Mouse (Mus musculus) cerebellum, adult 11 months (tissue): ENCODE data around the gene Myo1a.

Experiments
- DNase-seq: peaks from one replicate; pipeline ENCODE4 v3.0.0; 2022

Myo1a gene

DNA sequence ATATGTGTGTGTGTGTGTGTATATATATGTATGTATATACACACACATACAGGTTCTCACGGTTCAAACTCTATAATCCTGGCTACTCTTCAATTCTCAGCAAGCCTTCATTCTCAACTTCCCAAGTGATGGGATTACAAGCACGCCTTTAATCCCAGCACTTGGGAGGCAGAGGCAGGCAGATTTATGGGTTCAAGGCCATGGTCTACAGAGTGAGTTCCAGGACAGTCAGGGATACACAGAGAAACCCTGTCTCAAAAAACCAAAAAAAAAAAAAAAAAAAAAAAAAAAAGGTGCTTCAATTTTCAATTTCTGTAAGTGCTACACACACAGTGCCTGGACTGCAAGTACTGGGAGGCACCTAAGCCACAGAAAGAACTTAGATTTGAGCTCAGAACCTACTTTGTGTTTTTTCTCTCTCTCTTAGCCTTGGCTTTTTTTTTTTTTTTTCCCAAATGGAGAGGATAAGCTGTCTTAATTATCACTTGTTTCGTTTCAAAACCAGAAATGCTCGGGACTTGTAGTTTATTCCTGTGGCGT is 29.0 kb upstream of the Myo1a start:
- no peak for DNase-seq

DNA sequence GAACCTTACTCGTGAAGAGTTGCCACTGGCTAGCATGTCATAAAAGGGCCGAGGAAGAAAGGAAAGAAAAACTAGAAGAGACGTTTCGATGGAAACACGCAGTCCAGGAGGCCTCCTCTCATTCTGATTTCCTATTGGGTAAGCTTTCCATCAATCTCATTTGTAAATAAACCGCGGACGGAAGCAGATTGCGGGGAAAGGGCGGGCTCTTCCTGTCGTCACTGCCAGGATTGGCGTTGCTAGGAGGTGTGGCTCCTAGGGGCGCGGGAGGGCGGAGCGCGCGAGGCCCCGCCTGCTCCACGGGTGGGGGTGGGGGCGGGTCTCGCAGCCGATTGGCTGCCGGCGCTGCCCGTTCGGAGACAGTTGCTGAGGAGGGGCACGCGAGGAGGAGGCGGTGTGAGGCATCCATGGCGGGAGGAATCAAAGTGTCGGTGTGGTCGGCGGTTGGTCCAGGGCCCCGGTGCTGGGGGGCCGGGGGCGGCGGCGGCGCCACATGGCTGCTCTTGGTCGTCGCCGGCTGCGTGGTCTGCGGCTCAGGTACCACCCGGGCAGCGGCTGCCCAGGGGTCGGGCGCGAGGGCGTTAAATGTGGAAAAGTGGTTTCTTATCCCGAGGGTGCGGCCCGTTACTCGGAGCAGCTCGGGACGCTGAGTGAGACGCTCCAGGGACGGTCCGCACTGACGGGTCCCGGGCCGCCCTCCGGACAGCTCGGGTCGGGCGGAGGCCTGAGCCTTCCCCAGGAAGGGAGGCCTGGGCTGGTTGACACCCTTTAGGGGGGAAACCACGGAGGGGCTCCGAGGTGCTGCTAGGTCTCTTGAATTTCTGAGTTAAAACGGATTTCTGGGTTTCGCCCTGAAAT is 28.1 kb upstream of the Myo1a start:
- peak; percentile 90 for DNase-seq

DNA sequence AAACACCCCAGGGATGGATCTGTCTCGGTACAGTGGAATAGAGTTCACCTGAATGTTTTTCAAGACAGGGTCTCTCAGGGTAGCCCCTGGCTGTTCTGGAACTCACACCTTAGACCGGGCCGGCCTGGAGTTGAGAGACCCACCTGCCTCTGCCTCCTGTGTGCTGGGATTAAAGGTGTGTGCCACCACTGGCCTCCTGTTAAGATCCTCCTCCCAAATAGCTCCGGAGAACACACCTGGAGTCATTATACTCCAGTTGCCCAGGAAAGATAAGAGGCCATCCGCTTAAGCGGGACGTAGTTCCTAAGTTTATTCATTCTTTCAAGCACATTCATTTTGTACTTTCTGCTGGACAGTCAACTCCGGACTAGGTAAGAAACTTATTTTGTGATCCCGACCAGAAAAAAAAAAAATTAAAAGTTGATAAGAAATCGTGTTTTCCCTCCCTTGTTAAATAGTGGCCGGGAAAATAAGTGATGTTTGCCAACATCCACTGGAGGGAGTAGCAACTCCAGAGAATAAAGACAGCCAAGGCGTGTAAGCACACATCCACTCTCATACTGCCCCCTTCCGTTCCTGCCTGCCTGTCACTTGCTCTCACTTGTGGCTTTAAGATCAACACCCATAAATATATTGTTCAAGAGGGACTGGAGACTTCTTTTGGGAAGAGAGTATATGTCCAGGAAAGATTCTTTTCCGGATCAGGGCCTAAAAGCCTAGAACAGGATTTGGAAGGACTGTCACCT is 27.2 kb upstream of the Myo1a start:
- no peak for DNase-seq

- no peak for DNase-seq
Measured at GRCm38 (mm10) chr10:127679208-127679607, 25.8 kb upstream of the Myo1a start.

DNA sequence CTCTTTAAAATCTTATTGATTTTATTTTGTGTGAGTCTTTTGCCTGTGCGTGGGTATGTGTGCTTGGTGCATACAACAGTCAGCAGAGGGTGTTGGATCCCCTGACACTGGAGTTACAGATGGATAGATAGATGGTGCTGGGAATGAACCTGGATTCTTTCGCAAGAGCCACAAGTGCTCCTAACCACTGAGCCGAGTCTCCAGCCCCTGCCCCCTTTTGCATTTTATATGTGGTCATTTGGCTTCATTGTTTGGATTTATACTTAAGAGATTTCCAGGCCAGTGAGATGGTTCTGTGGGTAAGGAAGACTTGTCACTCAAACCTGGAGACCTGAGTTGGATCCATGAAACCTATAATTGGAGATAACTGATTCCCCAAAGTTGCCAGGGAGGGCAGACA is 25.1 kb upstream of the Myo1a start:
- no peak for DNase-seq

GRCm38 (mm10) chr10:127682886-127683285 is 22.1 kb upstream of the Myo1a start:
- DNase-seq = no peak

DNA sequence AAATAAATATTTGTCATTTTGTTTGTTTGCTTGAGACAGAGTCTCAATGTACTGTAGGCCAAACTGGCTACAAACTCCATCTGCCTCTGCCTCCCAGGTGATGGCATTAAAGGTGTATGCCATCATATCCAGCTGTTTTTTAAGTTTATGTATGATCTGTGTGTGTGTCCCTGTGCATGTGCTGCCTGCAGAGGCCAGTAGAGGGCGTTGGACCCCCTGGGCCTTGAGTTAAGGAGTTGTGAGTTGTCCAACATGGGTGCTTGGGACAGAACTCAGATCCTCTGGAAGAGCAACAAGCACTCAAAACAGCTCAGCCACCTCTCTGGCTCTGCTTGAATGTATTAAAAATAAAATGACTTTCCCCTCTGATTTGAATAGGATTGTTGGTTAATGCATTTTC is 13.9 kb upstream of the Myo1a start:
- DNase-seq = no peak

DNA sequence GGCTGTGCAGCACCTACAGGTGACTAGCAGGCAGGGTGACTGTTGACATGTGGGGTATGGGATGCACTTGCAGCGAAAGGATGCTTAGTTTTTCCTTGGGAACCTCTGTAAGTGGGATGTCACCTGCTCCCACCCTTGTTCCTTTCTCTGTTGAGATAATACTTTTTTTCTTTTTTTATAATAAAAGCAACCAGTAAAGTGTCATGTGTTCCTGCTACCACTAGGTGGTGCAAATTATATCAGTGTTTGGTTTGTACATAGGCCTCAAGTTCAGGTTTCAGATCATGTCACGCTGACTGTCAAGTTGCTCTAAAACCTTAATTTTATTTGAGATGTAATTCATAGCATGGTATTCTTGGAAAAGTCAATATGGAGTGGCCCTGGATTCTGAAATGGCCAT is 10.3 kb upstream of the Myo1a start:
- DNase-seq = no peak

- no peak for DNase-seq
Measured at GRCm38 (mm10) chr10:127695775-127696174, 9.2 kb upstream of the Myo1a start.

DNA sequence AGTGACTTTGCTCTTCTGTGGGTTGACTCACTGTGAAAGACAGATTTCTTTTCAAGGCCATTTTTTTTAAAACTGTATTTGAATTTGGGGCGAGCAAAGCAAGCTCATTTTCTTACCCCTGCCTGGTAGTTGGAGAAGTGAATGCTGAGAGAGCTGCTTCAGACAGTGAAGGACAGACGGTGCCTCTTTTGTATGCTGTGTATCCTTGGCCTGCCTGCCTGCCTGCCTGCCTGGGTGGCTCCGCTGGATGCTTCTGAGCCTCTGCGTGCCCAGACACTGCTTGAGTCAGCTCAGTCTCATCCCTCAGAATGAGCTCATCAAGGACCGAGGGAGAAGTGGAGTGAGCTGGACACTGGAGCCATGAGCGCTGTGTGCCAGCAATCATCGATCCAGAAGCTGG is 6.0 kb upstream of the Myo1a start:
- no peak for DNase-seq

- DNase-seq = no peak
Measured at GRCm38 (mm10) chr10:127703299-127703698, 1.7 kb upstream of the Myo1a start.

DNA sequence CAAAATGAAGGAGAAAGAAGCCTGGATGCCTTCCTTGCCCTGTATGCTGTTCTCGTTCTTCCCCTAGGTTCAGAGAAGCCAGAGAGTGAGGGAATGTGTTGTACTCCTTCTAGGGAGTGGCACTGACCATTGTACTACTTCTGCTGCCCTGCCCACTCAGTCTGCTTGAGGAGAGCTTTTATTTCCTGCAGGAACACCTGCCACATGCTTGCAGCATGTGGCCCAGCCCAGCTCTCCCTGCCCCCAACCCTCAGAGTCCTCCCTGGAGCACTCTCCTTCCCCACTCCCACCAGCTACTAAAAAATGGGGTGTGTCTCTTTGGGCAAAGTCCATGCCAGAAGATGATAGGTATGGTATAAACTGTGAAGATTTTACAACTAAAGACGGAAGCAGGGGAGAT is 677 bp upstream of the Myo1a start:
- no peak for DNase-seq

GRCm38 (mm10) chr10:127705783-127706182 is 813 bp downstream of the Myo1a start:
- DNase-seq = no peak

DNA sequence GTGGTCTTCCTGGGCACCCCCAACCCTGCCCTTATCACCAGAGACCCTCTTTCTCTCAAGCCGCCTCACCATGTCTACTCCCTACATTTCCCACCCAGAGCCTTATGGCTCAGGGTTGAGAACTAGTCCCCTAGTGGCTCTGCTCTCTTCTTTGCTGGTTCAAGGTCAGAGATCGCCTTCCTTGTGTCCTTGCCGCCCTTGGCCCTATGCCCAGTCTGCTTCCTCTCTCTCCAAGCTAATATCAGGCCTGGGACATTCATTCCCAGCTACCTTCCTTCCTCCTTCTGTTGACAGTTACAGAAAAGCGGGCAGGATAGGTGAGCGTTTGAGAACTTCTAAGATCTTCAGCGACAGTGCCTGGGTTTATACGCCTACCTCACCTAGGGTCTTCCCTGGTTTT is 2.8 kb downstream of the Myo1a start:
- no peak for DNase-seq

DNA sequence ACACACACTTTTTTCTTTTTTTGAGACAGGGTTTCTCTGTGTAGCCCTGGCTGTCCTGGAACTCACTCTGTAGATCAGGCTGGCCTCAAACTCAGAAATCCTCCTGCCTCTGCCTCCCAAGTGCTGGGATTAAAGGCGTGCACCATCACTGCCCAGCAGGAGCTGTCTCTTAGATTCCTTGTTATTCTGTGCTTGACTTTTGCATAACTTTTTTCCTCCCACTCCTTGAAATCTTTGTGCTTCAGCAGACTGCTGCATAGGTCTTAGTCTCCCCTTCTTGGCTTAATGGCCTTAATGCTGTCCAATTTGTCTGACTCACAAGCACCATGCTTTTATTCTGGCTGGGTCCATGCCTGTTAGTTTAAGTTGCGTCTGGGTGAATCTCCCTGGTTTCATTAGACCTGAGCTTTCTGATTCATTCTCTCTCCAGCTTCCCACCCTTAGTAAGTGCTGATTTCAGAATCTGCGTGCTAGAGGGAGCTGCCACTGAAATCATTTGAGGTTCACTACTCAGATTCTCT is 3.9 kb downstream of the Myo1a start:
- DNase-seq = no peak

- no peak for DNase-seq
Measured at GRCm38 (mm10) chr10:127710331-127710730, 5.4 kb downstream of the Myo1a start.

- no peak for DNase-seq
Measured at GRCm38 (mm10) chr10:127712736-127713135, 7.8 kb downstream of the Myo1a start.

DNA sequence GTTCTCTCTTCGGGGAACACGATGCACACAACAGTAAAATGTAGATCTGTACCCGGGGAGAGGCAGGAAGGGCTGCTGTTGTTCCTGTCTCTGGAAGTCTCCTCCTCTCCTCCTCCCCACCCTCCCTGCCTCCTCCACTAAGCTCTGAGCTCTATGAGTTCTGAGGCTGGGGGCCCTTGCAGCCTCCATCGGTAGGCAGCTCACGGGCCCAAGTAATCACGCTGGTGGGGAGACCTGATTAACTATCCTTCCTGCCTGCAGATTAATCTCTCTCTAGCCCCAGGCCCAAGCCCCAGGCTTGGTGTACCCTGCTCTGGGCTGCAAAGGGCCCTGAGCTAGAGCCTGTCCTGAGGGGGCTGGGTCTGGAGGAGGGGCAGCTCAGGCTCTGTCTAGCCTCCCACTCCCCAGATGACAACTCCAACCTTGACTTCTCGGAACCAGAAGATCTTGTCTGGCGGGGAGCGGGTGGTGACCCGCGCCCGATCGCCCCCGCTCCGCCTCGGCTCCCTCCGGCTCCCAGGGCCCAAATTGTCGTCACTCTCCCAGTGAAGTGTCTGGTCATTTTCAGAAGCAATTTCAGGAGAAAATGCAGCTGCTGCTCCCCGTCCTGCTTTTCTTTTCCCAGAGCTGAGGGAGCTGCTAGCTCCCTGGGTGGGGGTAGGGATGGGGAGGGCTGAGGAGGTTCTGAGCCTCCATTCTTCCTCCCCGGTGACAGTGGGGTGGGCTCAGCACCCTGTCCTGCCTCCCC is 16.9 kb downstream of the Myo1a start:
- DNase-seq = no peak

- DNase-seq = no peak
Measured at GRCm38 (mm10) chr10:127724178-127724577, 19.2 kb downstream of the Myo1a start, which contains the start of gene Tac2. Gene Tac2, plus strand, starts transcription at chr10:127724478.

DNA sequence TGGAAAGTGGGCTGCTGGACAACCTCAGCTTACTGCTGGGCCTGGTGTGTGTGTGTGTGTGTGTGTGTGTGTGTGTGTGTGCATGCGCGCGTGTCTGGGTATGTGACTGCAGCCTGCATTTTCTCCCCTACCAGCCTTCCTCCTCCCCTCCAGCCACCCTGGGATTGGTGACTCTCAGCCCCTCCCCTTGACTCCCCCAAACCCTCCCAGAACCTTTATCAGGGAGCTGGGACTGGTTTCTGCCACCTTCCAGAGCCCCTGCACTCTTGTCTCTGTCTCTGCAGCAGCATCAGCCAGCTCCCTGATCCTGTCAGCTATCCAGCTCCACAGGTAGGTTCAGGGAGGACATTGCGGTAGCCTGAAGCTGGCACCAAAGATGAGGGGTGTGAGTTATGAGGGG is 20.2 kb downstream of the Myo1a start:
- DNase-seq = no peak

- no peak for DNase-seq
Measured at GRCm38 (mm10) chr10:127728437-127728836, 23.5 kb downstream of the Myo1a start.

DNA sequence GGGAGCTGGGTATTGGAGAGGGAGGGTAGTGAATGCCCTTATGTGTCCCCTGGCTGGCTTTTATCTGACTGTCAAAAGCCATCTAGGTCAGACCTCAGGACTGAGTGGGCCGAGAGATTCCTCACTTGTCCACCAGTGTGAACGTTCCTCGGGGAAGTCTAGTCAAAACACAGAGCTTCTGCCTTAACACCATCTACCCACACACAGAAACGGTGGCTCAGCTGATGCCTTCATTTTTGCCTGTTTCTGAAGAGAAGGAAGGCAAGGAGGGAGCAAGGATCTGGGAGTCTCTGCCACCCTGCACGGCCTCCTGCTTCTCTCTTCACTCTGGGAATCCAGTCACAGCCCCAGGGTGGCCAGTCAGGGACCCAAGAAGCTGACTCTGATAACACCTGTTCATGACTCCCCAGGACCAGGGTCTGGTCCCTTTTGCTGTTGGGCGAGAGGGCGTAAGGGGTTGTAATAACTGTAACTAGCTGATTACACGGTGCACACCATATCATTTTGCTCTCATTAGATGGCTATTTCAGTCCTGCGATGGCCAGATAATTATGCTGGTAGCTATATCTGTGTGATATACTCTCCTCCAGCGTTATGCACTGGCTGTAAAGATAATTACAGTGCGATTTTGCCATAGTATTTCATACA is 25.4 kb downstream of the Myo1a start:
- DNase-seq = no peak

DNA sequence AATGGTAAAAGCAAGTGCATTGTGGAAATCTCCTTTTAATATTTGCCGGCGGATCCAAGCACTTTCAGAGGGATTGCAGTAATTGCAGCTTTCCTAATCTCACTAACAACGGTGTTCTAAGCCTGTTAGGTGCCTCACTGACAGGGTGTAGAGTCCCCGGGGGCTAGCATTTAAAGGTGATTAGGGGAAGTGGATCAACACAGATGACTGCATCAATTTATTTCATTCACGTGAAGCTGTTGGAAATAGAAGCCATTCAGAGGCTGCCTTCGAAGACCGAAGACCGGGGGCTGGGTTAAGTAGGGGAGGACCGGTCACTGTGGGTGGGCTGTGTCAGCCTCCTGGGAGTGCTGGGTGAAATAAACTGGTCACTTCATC is 26.0 kb downstream of the Myo1a start:
- DNase-seq = no peak
